Mouse (Mus musculus): ENCODE results near the gene Epor.

Gene Epor

GRCm38 (mm10) chr9:21909474-21910223 lies 53.7 kb downstream of the Epor start:
- no peak for DNase-seq (ENCODE audit: low read depth, low spot score)
